Mouse (Mus musculus) lung, postnatal 0 days (tissue): ENCODE measurements around the gene Prkch.

Experiments used
- CTCF ChIP-seq: IDR thresholded peaks from 2 replicates; pipeline ENCODE4 v1.5.1; 2016; ENCODE audit warnings: antibody characterized with exemption, mild to moderate bottlenecking
- EP300 ChIP-seq: IDR thresholded peaks from 2 replicates; pipeline ENCODE4 v1.6.1; 2016; ENCODE audit warnings: antibody characterized with exemption, mild to moderate bottlenecking, control low read depth

GRCm38 (mm10) chr12:73742577-73742976 is 158.0 kb downstream of the Prkch start:
- no peak for TF ChIP-seq EP300
- TF ChIP-seq CTCF, result no peak
